Mouse (Mus musculus): Measurements from ENCODE around the gene Psmd11. TPM values are rescaled to one million over a fixed set of nuclear protein-coding genes. Genes with fewer than 3 reads are reported as not detected.
"Not testable (repeated sequence)": the region's sequence is repeated elsewhere in the genome, so short reads cannot be mapped to it uniquely, and the experiment has no call there.

Gene Psmd11
- total RNA-seq (2021) = 100 to 1,000 TPM; 121 to 128 TPM
- long read RNA-seq, experiment 1, transcript Psmd11-201 (14 exons, 2,848 nt) = major isoform, 89 of 102 reads
- long read RNA-seq, experiment 1, transcript Psmd11-214 (13 exons, 1,626 nt) = minor isoform, 7 of 102 reads
- long read RNA-seq, experiment 1, partial matches to known transcripts = 6 of 102 reads
- long read RNA-seq, experiment 1, other reads (novel, unspliced or antisense) = 0 of 102 reads
- long read RNA-seq, experiment 2, transcript Psmd11-214 (13 exons, 1,626 nt) = minor isoform, 7 of 103 reads
- long read RNA-seq, experiment 2, transcript Psmd11-201 (14 exons, 2,848 nt) = major isoform, 93 of 103 reads
- long read RNA-seq, experiment 2, partial matches to known transcripts = 1 of 103 reads
- long read RNA-seq, experiment 2, other reads (novel, unspliced or antisense) = 2 of 103 reads

DNA sequence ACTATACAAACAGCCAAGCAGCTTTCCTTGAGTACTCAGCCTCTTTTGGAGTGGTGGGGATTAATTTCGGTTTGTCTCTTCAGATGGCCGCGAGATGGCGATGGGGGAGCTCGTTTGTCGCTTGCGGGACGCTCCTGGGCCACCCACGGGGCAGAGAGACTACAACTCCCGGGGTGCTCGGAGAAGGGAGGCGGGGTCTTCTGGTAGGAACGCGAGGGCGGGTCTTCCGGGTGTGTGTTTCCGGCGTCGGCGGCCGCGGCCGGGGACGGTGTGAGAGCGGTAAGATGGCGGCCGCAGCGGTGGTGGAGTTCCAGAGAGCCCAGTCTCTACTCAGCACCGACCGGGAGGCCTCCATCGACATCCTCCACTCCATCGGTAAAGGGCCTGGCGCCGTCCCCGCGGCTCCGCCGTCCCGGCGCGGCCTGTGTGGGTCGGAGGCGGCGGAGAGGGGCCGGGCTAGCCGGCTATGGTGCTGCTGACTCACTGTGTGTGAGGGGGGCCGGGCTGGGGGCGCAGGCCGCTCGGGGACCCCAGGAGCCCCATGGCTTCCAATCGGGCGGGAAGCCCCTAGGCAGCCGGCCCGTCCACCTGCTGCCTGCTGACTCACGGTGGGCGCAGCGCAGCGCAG, at the start of gene Psmd11:
Gene Psmd11, plus strand, starts transcription at position 235 of the 628 bp plus-strand sequence.
- intact Hi-C loops (cut with DNase I; ENCODE audit: low total_unique reads) = loop anchor here (5.0 kb wide), 1 partner anchor 244 kb away; no protein-coding TSS in a partner anchor
- DNase-seq = peak; percentile 98

DNA sequence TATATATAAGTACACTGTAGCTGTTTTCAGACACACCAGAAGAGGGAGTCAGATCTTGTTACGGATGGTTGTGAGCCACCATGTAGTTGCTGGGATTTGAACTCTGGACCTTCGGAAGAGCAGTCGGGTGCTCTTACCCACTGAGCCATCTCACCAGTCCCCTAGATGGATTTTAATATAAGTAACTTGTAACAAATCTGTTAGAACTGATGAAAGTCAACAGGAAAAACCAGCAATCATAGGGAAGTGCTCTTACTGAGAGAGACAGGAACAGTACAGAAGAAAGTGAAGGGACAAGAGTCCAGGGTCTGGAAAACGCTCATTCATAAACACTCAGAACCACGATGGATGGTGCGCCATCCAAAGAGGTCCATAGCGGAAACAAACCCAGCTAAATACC, 49.2 kb upstream of the Psmd11 start:
- DNase-seq; intact Hi-C loops (cut with DNase I; ENCODE audit: low total_unique reads): not testable (repeated sequence)

DNA sequence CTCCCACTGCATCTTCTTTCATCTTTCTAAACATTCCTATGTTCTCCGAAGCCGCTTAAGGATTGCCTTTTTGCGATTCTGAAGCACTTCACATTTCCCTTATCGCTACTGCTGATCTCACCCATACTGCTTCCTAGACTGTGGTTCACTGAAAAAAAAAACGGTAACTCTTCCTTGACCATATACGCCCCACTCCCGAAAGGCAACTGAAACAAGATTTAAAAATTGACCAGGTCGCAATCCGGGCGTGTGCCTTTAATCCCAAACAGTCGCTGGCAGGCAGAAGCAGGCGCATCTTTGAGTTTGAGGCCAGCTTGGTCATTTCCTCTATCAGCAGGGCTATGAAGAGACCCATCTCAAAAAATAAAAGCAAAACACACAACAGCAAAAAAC, 45.8 kb upstream of the Psmd11 start:
- DNase-seq = no peak
- intact Hi-C loops (cut with DNase I; ENCODE audit: low total_unique reads) = no loop called here

DNA sequence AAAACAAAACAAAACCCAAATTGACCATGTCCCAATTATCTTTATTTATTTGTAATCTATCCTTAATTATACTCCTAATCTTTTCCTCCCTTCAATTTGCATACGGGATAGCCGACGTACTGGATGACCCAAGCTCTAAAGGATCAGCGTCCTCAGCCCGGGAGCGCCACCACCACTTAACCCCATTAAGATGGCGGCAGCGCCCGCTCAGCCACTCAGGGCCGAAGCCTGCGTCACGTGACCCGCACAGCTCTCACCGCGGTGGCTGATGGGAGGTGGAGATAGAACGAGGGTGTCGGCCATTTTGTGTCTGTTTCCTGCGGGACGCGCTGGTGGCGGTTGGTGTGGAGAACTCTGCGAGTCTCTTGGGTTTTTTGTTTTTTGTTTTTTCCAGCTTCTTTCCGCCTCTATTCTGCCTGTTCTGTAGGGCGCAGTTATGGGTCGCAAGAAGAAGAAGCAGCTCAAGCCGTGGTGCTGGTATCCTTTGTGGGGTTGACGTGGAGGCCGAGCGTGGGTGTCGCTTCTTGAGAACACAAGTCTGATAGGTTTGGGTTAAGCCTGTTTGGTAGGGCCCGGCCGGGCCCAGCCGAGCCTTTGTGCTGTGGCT, 45.3 kb upstream of the Psmd11 start, which contains the start of gene Zfp207:
Gene Zfp207, plus strand, starts transcription at position 261 of the 607 bp plus-strand sequence.
- peak; percentile 99 for DNase-seq
- intact Hi-C loops (cut with DNase I; ENCODE audit: low total_unique reads) = no loop called here

DNA sequence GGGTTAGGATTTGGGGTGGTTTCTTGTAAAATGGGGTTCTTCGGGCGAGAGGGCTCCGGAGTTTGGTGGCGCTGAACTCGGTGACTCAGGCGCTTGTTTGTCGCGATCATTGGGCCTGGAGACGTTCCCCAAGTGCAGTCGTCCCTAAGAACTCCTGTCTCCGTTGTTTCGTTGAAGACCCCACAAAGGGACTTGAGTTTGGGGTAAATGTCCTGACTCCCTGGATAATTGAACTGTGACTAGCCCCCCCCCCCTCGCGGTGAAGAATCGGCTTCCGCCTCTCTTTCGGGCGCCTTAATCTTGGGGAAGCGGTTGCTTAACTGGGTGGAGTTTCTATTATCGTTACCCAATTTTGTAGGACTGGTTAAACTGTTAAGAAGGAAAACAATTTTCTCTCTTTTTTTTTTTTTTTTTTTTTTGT, 44.8 kb upstream of the Psmd11 start:
- no peak for DNase-seq
- intact Hi-C loops (cut with DNase I; ENCODE audit: low total_unique reads) = no loop called here

DNA sequence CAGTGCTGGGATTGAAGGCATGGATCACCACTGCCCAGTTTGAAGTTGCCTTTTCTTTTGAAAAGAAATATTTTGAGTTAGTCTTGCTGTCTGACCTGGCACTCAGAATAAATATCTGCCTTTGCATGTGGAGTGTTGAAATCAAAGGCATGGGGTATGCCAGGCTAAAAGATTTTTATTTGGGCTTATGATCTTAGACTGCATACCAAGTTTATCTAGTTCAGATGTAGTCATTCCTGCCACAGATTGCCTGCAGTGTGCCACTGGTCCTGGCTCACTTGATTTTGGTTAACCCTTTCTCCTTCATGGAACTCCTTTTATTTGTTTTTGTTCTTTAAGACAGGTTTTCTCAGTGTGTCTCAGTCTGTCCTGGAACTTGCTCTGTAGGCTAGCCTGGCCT, 44.0 kb upstream of the Psmd11 start:
- DNase-seq = no peak
- intact Hi-C loops (cut with DNase I; ENCODE audit: low total_unique reads) = no loop called here

DNA sequence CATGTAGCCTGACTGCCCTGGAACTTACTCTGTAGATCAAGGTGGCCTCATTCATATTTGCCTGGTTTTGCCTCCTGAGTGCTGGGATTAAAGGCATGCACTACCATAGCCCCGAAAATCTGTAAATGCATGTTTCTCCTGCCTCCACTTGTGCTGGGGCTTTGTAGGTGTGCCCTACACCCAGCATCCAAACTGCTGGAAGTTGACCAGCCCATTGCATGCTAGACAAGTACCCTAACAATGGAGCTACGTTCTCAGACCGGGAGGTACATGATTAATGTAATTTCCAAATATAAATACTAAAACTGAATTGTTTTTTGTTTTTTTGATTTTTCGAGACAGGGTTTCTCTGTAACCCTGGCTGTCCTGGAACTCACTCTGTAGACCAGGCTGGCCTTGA, 43.4 kb upstream of the Psmd11 start:
- DNase-seq = no peak
- intact Hi-C loops (cut with DNase I; ENCODE audit: low total_unique reads) = no loop called here

DNA sequence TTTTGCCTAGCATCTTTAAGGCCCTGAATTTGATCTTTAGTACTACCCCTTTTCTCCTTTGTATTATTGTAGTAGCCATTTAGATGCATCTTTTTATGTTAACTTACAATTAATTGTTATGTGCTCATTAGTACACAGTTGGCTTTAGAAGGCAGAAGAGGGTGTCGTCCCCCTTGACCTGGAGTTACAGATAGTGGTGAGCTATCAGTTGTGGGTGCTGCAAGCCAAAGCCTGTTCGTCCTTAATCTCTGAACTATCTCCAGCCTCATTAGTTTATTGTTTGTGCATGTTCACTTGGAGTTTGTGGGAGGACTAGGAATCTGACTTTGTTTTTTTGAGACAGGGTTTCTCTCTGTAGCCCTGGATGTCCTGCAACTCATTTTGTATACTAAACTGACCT, 41.6 kb upstream of the Psmd11 start:
- DNase-seq = no peak
- intact Hi-C loops (cut with DNase I; ENCODE audit: low total_unique reads) = no loop called here

DNA sequence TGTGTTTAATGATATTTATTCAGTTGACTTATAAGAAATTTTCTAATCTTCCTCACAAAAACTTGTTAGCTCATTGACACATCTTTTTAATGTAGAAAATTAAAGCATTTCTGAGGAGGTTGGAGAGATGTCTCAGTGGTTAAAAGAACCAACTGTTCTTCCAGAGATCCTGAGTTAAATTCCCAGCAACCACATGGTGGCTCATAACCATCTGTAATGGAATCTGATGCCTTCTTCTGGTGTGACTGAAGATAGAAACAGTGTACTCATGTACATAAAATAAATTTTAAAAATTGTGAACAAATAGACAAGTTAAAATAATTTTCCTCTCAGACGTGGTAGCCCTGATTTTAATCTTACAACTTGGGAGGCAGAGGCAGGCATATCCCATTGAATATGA, 38.5 kb upstream of the Psmd11 start:
- intact Hi-C loops (cut with DNase I; ENCODE audit: low total_unique reads) = no loop called here
- no peak for DNase-seq

DNA sequence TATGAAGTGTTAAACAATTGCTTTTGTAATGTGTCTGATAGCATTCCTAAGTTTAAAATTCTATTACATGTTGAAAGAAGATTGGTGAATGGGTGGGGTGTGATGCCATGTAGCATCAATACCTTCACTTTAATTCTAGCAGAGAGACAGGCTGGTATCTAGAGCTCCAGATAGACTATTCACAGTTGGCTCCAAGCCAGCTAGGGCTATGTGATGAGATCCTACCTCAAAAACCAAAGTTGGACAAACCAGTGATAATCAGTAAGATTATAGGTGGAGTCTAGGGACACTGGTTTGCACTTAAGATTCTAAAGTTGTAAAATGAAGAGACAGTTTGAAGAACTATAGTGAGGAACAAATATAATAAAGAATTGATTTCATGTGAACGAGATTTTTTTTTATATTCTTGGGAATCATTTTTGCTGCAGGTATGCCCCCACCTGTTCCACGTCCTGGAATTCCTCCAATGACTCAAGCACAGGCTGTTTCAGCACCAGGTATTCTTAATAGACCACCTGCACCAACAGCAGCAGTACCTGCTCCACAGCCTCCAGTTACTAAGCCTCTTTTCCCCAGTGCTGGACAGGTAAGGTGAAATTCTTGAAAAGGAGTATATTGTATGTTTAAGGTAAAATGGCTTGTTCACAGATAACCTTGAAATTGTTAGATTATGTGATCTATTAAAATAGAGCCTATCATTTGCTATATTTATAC, 36.9 kb upstream of the Psmd11 start:
- no peak for DNase-seq
- intact Hi-C loops (cut with DNase I; ENCODE audit: low total_unique reads) = no loop called here

DNA sequence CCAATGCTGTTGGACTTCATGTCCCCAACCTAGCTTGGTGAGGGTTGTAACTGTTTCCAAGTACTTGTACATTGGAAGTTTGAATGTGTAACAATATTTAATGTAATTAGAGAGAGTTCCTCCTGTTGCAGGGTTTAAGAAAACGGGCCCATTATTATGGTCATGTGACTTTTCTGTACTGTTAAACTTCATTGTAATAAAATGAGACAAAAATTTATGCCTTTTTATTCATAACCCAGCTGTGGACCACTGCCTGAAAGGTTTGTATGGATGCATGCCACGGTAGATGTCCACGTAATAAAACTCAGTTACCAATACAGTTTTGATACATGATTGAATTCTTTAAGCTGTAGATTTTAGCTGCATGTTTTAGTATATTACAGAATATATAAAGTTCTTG, 32.5 kb upstream of the Psmd11 start:
- no peak for DNase-seq
- intact Hi-C loops (cut with DNase I; ENCODE audit: low total_unique reads) = no loop called here

DNA sequence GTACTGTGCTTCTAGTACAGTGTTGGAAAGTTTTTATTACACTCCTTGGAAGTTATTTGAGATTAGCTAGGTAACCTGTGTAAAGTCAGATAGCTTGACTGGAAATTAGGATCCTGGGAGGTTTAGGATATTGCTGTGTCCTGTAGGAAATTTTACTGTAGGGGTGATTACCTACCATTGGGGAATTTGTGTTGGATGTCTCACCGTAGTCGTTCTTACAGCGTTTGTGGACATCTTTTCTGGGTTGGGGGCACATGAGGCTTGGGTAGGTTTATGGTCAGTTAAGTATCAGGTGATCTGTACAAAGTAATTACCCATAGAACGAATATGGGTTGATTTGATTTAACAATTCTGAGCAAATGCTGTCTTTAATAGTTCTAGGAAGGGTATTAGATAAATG, 31.8 kb upstream of the Psmd11 start:
- no peak for DNase-seq
- intact Hi-C loops (cut with DNase I; ENCODE audit: low total_unique reads) = no loop called here

DNA sequence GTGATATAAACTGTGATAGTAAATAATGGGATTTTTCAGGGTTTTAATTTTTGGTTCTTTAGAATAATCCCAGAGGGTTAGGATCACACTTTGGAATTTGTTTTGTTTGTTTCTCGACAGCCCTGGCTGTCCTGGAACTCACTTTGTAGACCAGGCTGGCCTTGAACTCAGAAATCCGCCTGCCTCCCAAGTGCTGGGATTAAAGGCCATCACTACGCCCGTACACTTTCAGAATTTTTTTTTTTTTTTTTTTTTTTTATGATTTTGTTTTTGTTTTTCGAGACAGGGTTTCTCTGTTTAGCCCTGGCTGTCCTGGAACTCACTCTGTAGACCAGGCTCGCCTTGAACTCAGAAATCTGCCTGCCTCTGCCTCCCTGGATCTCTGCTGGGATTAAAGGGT, 20.5 kb upstream of the Psmd11 start:
- intact Hi-C loops (cut with DNase I; ENCODE audit: low total_unique reads); DNase-seq: not testable (repeated sequence)

DNA sequence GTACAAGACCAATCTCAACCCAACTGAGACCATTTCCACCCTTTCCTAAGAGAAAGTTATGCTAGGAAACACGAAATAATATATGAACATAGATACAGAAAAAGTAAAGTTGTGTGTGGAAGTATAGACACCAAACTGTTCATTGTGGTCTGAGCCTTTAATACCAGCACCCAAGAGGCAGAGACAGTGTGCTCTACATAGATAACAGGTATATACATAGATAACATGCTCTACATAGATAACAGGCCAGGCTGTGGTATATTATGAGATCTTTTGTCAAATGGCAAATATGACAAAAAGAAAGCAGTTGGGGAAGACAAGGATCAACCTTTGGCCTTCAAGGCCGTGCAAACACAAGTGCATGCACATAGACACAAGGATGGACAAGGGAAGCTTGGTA, 18.0 kb upstream of the Psmd11 start:
- no peak for DNase-seq
- intact Hi-C loops (cut with DNase I; ENCODE audit: low total_unique reads) = no loop called here

DNA sequence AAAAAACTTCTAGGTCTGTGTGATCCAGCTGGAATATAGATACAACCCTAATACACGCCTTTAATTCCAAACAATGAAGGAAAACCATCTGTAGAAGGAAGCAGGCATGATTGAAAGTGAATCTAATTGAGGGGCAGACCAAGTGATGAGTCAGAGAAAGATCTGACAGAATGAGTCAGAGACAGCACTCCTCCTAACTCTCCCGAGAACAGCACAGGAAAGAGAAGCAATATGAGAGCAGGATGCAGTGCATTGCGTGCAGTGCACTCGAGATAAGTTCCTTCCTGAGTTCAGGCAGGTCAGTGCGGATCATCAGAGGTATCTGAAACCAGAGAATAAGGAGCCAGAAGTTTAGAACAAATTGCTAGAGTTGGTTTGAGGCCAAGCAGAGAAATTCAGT, 11.3 kb upstream of the Psmd11 start:
- no peak for DNase-seq
- intact Hi-C loops (cut with DNase I; ENCODE audit: low total_unique reads) = no loop called here

DNA sequence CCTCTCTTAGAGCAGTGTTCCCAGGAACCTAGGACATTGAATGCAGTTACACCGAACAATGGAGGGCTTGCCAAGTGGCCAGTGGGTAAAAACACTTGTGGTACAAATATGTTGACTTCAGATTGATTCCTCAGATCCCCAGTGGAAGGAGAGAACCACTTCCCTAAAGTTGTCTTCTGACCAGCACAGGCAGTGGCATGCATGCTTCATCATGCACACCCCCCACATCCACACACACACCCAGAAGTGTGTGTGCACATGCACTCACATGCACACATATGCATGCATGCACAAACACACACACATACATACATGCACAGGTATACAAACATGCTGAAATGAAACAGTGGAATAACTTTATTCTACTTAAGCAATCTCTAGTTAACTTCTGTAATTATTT, 8.7 kb upstream of the Psmd11 start:
- intact Hi-C loops (cut with DNase I; ENCODE audit: low total_unique reads) = no loop called here
- no peak for DNase-seq

DNA sequence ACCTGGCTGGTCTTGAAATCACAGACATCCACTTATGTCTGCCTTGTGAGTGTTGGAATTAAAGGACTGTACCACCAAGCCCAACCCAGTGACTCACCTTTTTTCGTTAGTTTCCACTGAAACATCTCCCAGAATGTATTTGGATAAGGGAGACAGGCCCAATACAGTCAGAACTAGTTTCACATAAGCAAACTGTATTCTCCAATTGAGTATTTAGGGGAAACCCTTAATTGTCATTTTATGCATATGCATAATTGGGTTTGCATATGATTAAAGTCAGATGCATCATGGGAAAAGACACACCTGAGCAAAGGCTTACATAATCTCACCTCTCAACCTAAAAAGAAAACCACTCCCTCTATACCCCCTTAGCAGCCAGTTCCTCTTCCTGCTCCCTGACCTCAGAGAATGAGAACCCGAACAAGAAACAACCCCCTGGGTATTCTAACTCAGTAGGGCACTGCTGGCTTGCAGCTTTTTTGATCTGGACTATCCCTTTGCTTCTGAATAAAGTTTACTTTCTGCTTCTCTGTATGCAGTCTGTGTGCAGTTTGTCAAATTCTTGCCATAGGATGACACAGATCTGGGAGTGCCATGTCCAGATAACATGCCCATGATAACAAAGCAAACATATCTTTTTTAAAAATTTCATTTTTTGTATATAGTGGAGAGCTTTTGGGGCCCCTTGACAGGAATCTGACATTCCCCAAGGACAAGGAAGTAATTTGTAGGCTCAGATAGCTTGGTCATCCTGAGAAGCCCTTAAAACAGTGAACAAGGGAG, 8.0 kb upstream of the Psmd11 start:
- intact Hi-C loops (cut with DNase I; ENCODE audit: low total_unique reads) = no loop called here
- no peak for DNase-seq

DNA sequence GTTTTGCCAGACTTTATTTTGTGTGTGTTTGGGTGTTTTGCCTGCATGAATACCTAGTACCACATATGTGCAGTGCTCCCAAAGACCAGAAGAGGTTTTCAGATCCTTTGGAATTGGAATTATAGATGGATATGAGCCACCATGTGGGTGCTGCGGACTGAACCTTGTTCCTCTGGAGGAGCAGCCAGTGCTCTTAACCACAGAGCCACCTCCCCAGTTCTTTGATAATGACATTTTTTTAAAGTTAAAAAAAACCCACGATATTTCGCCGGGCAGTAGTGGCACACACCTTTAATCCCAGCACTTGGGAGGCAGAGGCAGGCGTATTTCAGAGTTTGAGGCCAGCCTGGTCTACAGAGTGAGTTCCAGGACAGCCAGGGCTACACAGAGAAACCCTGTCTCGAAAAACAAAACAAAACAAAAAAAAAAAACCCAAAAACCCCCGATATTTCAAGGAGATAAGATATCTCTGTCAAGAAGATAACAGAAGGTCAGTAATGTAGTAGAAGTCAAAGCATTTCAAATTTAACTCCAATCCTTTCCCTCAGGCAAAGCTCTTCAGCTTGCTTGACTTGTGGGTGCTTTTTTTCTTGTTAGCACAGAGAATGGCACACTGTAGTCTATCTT, 6.9 kb upstream of the Psmd11 start:
- intact Hi-C loops (cut with DNase I; ENCODE audit: low total_unique reads) = no loop called here
- no peak for DNase-seq

DNA sequence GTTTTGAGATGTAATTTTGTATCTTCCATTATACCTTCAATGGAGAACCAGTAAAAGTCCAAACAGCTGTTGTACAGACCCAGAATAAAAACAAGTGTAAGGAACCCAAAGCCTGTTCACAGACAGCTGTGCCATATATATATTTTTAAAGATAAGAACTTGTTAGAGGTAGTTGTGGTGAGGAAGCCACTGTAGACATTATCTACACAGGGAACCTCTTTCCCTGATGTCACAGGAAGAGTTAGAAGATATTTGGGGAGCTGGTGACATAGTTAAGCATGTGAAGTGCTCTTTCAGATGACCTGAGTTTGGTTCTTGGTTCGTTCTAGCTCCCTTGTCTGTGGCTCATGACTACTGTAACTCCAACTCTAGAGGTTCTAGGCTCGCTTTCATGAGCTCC, 3.7 kb upstream of the Psmd11 start:
- no peak for DNase-seq
- intact Hi-C loops (cut with DNase I; ENCODE audit: low total_unique reads) = loop anchor here (5.0 kb wide), 1 partner anchor 248 kb away; no protein-coding TSS in a partner anchor

Measured in gastrocnemius, postnatal 14 days (tissue).